Mouse (Mus musculus) CD4-positive, CD25-positive, alpha-beta regulatory T cell, adult 2 months (primary cell): ENCODE measurements around the gene Usp12.

Experiments
- DNase-seq: peaks from one replicate; pipeline ENCODE4 v3.0.0-alpha.2; 2012; ENCODE audit warnings: low read depth, low spot score

The Usp12 gene

DNA sequence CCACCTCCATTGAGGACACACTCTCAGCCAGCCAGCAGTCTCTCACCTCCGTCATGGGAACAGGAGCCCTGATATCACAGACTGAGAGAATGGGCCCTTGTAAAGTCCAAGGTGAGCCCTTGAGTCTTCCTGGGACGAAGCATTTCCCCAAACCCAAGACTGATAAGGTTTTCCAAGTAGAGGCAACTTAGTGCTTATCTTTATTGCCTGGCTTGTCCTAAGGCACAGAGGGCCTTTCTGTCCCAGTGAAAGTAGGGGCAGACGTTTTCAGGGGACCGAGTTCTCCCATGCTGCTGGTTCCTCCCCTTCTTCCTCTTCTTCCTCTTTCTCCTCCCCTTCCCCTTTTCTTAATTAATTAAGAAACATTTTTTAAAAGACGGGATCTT is 101.8 kb downstream of the Usp12 start:
- DNase-seq = no peak

DNA sequence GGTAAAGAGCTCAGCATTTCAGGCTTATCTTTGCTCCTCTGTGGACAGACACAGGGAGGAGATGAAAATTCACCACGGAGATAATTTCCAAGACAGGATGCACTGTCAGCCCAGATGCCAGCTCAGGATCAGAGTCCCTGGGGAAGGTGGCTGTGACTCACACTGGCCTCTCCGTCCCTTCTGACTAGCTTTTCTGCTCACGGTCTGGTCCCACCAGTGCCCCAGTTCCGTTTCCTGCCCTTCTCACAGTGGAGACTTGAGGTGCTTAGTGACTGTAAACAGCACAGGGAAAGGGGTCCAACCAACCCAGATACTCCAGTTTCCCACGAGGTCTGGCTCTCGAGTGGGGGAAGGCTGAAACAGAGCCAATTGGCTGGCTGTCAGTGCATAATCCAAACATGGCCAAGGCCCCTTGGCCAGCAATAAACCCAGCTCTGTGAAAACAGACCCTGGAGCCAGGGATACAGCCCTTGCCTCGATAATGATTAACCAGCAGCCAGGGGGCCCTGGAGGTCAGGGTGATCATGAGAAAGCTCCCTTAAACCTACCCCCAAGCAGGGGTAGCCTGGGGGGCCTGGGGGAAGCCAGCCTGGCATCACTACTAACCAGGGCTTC is 102.3 kb downstream of the Usp12 start:
- no peak for DNase-seq

DNA sequence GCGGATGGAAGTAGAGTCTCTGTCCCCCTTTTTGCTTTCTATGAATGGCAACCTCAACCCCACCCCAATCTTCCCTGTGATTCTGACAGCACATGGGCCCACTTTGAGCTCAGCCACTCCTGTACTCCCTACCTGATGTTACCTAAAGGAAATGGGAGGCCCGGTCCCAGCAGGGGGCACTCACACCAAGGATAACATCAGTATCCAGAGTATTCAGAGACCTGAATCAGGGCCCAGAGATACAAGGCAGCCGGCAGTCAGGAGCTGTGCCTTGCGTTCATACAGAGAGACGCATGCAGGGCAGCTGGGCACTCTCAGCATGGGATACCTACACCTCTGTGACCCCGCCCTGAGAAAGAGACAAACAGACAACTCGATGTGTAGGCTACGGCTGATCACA is 103.1 kb downstream of the Usp12 start:
- peak; percentile 7 for DNase-seq

DNA sequence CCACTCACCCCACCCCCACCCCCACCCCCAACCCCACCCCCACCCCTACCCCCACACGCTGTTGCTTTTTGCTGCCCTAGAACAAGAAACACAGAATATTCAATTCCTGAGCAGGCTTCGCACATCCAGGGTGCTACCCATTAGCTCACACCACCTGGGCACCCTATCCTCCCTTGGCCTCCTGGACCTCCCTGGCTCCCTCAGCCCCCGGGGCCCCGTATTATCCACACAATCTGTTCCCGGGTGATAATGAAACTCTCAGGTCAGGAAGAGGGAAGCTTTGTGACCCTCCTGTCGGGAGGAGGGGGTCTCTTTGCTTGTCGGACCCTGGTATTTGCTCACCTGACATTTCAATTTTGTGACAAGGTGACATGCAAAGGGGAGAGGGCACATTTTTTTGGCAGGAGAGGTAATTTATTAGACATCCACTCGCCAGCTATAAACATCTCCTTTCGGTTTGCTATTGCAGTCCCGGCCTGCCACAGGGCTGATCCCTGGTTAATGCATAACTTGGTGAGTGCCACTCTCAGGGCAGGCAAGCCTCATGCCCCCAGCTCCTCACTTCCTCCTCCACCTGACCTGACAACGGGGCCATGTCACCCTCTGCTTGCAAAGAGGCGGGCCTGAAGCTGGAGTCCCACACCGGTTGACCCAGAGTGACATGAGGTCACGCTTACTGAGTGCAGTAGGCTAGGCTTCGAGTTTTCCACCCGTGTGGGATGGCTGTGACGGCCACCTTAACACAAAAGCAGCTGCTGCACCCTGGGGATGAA is 107.1 kb downstream of the Usp12 start:
- no peak for DNase-seq

DNA sequence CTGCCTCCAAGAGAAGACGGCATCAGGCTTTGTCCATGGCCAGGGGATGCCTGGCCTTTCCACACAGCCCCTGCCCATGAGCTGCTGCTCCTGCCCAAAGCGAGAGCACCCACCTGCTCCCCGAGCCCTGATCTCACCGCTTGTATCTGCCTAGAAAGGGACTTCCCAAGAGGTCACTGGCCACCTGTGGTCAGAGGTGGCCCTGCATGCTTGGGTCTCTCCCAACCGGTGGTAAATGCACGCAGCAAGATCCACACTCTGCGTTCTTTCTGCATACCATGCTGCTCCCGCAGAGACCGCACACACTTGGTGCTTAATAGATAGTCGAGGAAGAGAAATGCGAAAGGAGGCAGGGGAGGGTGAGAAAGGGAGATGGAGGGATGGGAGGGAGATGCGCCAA is 107.9 kb downstream of the Usp12 start:
- no peak for DNase-seq
